13 mouse cellular contexts compared by ENCODE assay signal in the genomic region with DNA sequence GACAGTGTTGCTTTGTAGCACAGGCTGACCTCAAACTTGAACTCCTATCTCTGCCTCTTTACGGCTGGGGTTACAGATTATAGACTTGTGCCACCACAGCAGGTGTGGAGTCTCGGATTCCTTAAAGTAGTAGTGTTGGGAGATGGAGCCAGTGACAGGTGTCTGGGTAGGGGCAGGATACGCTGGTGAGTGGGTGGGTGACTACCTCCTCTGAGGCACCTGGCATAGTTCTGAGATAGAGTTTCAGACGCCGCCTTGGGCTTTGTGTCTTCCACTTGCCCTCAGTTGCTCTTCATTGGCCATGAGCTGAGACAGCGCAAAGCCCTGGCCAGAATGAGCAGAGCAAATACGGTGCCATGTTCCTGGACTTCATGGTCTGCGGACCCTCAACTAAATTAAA.
"Had no signal": no experiment of that assay in that cellular context is flagged by ENCODE, and none has a peak within 500 bp of the region (broad histone marks: within the 10 kb centered on the region; RNA-seq: fewer than 3 reads in every experiment).

No protein-coding gene starts in this region.

- ATAC-seq: liver, postnatal 0 days; midbrain, embryonic 13.5 days had no signal

- DNase-seq: kidney, postnatal 10 days; liver, postnatal 0 days; lung, postnatal 14 days; right cerebral cortex, adult 18-20 months; right cerebral cortex, postnatal 25 days; thymus, postnatal 4 days had no signal

- H3K9ac ChIP-seq: liver, postnatal 0 days; lung, embryonic 15.5 days; midbrain, embryonic 13.5 days; neural tube, embryonic 15.5 days had no signal

- H3K9me3 ChIP-seq: limb, embryonic 10.5 days; lung, embryonic 15.5 days; midbrain, embryonic 13.5 days; neural tube, embryonic 15.5 days had no signal

- H3K4me3 ChIP-seq: limb, embryonic 10.5 days; lung, embryonic 15.5 days; midbrain, embryonic 13.5 days; neural tube, embryonic 15.5 days had no signal

- H3K4me2 ChIP-seq: liver, embryonic 11.5 days; lung, embryonic 15.5 days; midbrain, embryonic 13.5 days; neural tube, embryonic 15.5 days had no signal

- H3K27me3 ChIP-seq: lung, embryonic 15.5 days; midbrain, embryonic 13.5 days; neural tube, embryonic 15.5 days had no signal

- H3K4me1 ChIP-seq: lung, embryonic 15.5 days; midbrain, embryonic 13.5 days; neural tube, embryonic 15.5 days had no signal

- H3K27ac ChIP-seq: limb, embryonic 10.5 days; lung, embryonic 15.5 days; macrophage; midbrain, embryonic 13.5 days; neural tube, embryonic 15.5 days; stomach, postnatal 0 days had no signal
